ENCODE assay signal across 8 mouse cellular contexts in the genomic region with DNA sequence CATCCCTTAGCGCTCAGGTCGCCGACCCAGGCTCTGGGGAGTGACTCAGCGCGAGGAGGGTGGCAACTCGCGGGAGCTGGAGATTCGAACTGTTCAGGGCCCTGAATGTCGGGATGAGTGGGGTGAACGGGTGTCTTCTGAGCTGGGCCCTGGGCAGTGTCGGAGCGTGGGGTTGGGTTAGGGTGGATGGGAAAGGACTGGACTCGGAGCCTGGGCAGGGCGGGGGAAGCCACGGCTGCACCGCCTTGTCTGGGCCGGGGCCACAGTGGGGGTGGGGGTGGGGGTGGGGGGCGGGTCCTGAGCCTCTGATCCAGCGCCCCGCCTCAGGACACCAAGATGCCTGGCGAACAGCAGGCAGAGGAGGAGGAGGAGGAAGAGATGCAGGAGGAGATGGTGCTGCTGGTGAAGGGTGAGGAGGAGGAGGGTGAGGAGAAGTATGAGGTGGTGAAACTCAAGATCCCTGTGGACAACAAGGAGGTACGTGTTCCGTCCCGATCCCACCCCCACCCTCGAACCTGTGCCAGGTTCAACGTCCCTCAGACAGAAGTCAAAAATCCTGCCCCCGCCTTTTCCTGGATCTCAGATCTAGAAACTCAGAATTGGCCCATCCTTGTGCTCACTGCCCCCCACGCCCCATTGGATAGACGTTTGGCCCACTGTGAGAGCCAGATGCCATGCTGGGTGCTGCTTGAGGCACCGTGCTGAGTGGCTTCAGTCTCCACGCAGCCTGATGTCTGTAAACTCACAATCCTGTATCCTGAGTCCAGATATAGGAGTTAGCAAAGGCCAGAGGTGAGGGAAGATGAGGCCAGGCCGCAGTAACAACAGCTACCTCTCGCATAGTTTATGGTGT. TPM values are rescaled to one million over a fixed set of nuclear protein-coding genes. Genes with fewer than 3 reads are reported as not detected.
DNase-seq lines count a peak whose midpoint lies in the region; ATAC-seq and TF ChIP-seq lines count a peak whose summit lies in the region.

No protein-coding gene starts in this region.

- peaks cover 7 to 19% of the 10 kb centered on the region in 2 experiments; a peak in 3 of 4 replicates for H3K4me1 ChIP-seq in heart, embryonic 14.5 days (ENCODE audit: control insufficient read depth in 2 of 2, insufficient read depth in 2 of 2, low read length in 2 of 2)
- H3K4me1 ChIP-seq in MEL (ENCODE audit: control insufficient read depth in 1 of 2, insufficient read depth in 2 of 2, low read length in 2 of 2): peaks cover 4 to 14% of the 10 kb centered on the region in 2 experiments; a peak in 2 of 4 replicates
- peaks cover 35% of the 10 kb centered on the region for H3K4me1 ChIP-seq in forebrain, embryonic 10.5 days
- H3K4me1 ChIP-seq in limb, embryonic 13.5 days: peaks cover 27% of the 10 kb centered on the region
- peaks cover 19% of the 10 kb centered on the region for H3K4me1 ChIP-seq in neural tube, embryonic 12.5 days

- no peaks in the 10 kb centered on the region for H3K27me3 ChIP-seq in heart, embryonic 14.5 days (ENCODE audit: control insufficient read depth, insufficient read depth, low read length)
- no peaks in the 10 kb centered on the region for H3K27me3 ChIP-seq in MEL (ENCODE audit: control insufficient read depth in 1 of 2, insufficient read depth in 2 of 2, low read length in 2 of 2)
- no peaks in the 10 kb centered on the region for H3K27me3 ChIP-seq in forebrain, embryonic 10.5 days (ENCODE audit: poor library complexity, severe bottlenecking)
- H3K27me3 ChIP-seq in limb, embryonic 13.5 days: no peaks in the 10 kb centered on the region
- H3K27me3 ChIP-seq in neural tube, embryonic 12.5 days (replicated peaks): no peaks in the 10 kb centered on the region

- WGBS in heart, embryonic 14.5 days: 11% methylated on average over 31 of the region's 33 CpGs
- WGBS in forebrain, embryonic 10.5 days: 14% methylated on average over 32 of the region's 33 CpGs
- 10% methylated on average over 30 of the region's 33 CpGs for WGBS in limb, embryonic 13.5 days
- 15% methylated on average over 28 of the region's 33 CpGs for WGBS in neural tube, embryonic 12.5 days

- peak overlapping the region; percentile 86 to 97 for H3K4me3 ChIP-seq in heart, embryonic 14.5 days (ENCODE audit: control insufficient read depth in 1 of 2, insufficient read depth in 1 of 2, low read depth in 1 of 2, low read length in 2 of 2)
- peak overlapping the region; percentile 84 to 88 for H3K4me3 ChIP-seq in MEL (ENCODE audit: control insufficient read depth in 1 of 2, insufficient read depth in 1 of 2, low read depth in 2 of 2, low read length in 2 of 2)
- peak overlapping the region; percentile 80 for H3K4me3 ChIP-seq in forebrain, embryonic 10.5 days
- H3K4me3 ChIP-seq in limb, embryonic 13.5 days: peak overlapping the region; percentile 92
- peak overlapping the region; percentile 62 for H3K4me3 ChIP-seq in neural tube, embryonic 12.5 days

- H3K9ac ChIP-seq in heart, embryonic 14.5 days (ENCODE audit: low read length): peak overlapping the region; percentile 94
- H3K9ac ChIP-seq in MEL (ENCODE audit: control insufficient read depth, low read depth, low read length, poor library complexity, severe bottlenecking): peak overlapping the region; percentile 96
- H3K9ac ChIP-seq in limb, embryonic 13.5 days: peak overlapping the region; percentile 97
- peak overlapping the region; percentile 87 for H3K9ac ChIP-seq in neural tube, embryonic 12.5 days

- no peak for TF ChIP-seq EP300 in MEL (IDR thresholded peaks at IDR 0.05; ENCODE audit: low read depth in 1 of 2, low read length in 2 of 2)

- TF ChIP-seq POLR2A in MEL (IDR thresholded peaks at IDR 0.05; ENCODE audit: control insufficient read depth in 1 of 2, insufficient read depth in 1 of 2, low read depth in 1 of 2, low read length in 2 of 2, poor library complexity in 1 of 2): no peak; a peak in 1 of 4 replicates

- no peak for DNase-seq in heart, adult 18-20 months
- peak; percentile 38 for DNase-seq in MEL (ENCODE audit: low read depth, low spot score)
- DNase-seq in forebrain, embryonic 10.5 days (ENCODE audit: extremely low spot score, low spot score): no peak
- no peak for DNase-seq in thymus, postnatal 14 days

- peaks cover 17% of the 10 kb centered on the region for H3K79me2 ChIP-seq in MEL (ENCODE audit: control insufficient read depth, insufficient read depth, low read length, poor library complexity)

- no peak for TF ChIP-seq RAD21 in MEL (IDR thresholded peaks at IDR 0.05; ENCODE audit: low read depth, low read length)

- peak overlapping the region; percentile 90 for H3K4me2 ChIP-seq in heart, embryonic 14.5 days (ENCODE audit: low read length)
- peak overlapping the region; percentile 79 for H3K4me2 ChIP-seq in limb, embryonic 13.5 days (replicated peaks)
- H3K4me2 ChIP-seq in neural tube, embryonic 12.5 days (replicated peaks): peak overlapping the region; percentile 90

- no peaks in the 10 kb centered on the region; the same call in 1 of the 2 replicates for H3K9me3 ChIP-seq in heart, embryonic 14.5 days (ENCODE audit: control insufficient read depth, low read length)
- H3K9me3 ChIP-seq in MEL (replicated peaks; ENCODE audit: insufficient read depth, low read length): no peaks in the 10 kb centered on the region
- peaks cover 8% of the 10 kb centered on the region; the same call in 1 of the 2 replicates for H3K9me3 ChIP-seq in forebrain, embryonic 10.5 days
- peaks cover 2% of the 10 kb centered on the region; the same call in 1 of the 2 replicates for H3K9me3 ChIP-seq in limb, embryonic 13.5 days
- no peaks in the 10 kb centered on the region for H3K9me3 ChIP-seq in neural tube, embryonic 12.5 days

- peak; percentile 75 for ATAC-seq in heart, embryonic 14.5 days (ENCODE audit: insufficient number of reproducible peaks, insufficient read depth, low FRiP score, low read depth)
- peak; percentile 78 for ATAC-seq in limb, embryonic 13.5 days (ENCODE audit: low FRiP score, low read depth)
- peak; percentile 67 for ATAC-seq in neural tube, embryonic 12.5 days (ENCODE audit: low FRiP score, low read depth)
- ATAC-seq in inflammation-experienced regulatory T-cells, adult 6 months: no peak

- H3K36me3 ChIP-seq in heart, embryonic 14.5 days (ENCODE audit: control insufficient read depth, insufficient read depth, low read length): peaks cover 30% of the 10 kb centered on the region
- H3K36me3 ChIP-seq in MEL (ENCODE audit: control insufficient read depth in 1 of 2, insufficient read depth in 2 of 2, low read length in 2 of 2): peaks cover 7 to 15% of the 10 kb centered on the region in 2 experiments
- H3K36me3 ChIP-seq in forebrain, embryonic 10.5 days (replicated peaks): peaks cover 56% of the 10 kb centered on the region
- peaks cover 38% of the 10 kb centered on the region for H3K36me3 ChIP-seq in limb, embryonic 13.5 days
- peaks cover 19% of the 10 kb centered on the region for H3K36me3 ChIP-seq in neural tube, embryonic 12.5 days

- TF ChIP-seq CTCF in MEL (IDR thresholded peaks at IDR 0.05 in 2 of 3, conservative IDR thresholded peaks at IDR 0.05 in 1 of 3; ENCODE audit: control insufficient read depth in 1 of 3, insufficient read depth in 1 of 3, low read depth in 2 of 3, low read length in 3 of 3, poor library complexity in 1 of 3, severe bottlenecking in 1 of 3): no peak

- peak overlapping the region; percentile 87 to 90 for H3K27ac ChIP-seq in heart, embryonic 14.5 days (replicated peaks in 1 of 2; ENCODE audit: control insufficient read depth in 1 of 2, insufficient read depth in 1 of 2, low read depth in 2 of 2, low read length in 2 of 2)
- peak overlapping the region; percentile 81 for H3K27ac ChIP-seq in MEL (ENCODE audit: control insufficient read depth, low read depth, low read length)
- peak overlapping the region; percentile 94 for H3K27ac ChIP-seq in forebrain, embryonic 10.5 days
- H3K27ac ChIP-seq in limb, embryonic 13.5 days: peak overlapping the region; percentile 93
- H3K27ac ChIP-seq in neural tube, embryonic 12.5 days: 0 out of 2 replicates have a peak overlapping the region, but pooled peaks have one; percentile 55

RNA-seq across cellular contexts. Expression of gene Zfp771, which starts 0.8 kb away (rescaled TPM):
- polyA plus RNA-seq in heart, embryonic 14.5 days (2014; fragmentation: Nextera tagmentation; extraction: Ambion mirVana): 26.8 and 31.4 TPM in 2 replicates
- 10 to 100 TPM; 18.3 to 19.3 TPM for total RNA-seq in heart, adult 18-20 months (2021)
- 33.4 and 37.6 TPM in 2 replicates for total RNA-seq in MEL (2012; rRNA removed)
- polyA plus RNA-seq in MEL (2012; ENCODE audit: insufficient read depth in 1 of 2, insufficient read length in 2 of 2, low read depth in 1 of 2, low replicate concordance in 2 of 2, missing spikeins in 1 of 2): 10 to 100 TPM in 1 of 2 experiments, not detected in 1; 58.3 TPM
- polyA plus RNA-seq in forebrain, embryonic 10.5 days (2016; fragmentation: Nextera tagmentation; extraction: Ambion mirVana): 55.8 and 57.7 TPM in 2 replicates
- 75.1 and 82.7 TPM in 2 replicates for polyA plus RNA-seq in limb, embryonic 13.5 days (2015; fragmentation: Nextera tagmentation; extraction: Ambion mirVana)
- polyA plus RNA-seq in neural tube, embryonic 12.5 days (2016; fragmentation: Nextera tagmentation; extraction: Ambion mirVana): 58.1 and 61.9 TPM in 2 replicates
- polyA plus RNA-seq in inflammation-experienced regulatory T-cells, adult 6 months (2017; shearing (Covaris generic)): 1 to 10 TPM in 1 of 3 experiments, under 1 TPM in 1, not detected in 1; 0.46 to 1.5 TPM

RNA-seq across cellular contexts. Expression of gene Sept1, which starts 12.0 kb away (rescaled TPM):
- polyA plus RNA-seq in heart, embryonic 14.5 days (2014; fragmentation: Nextera tagmentation; extraction: Ambion mirVana): 22.2 and 25.3 TPM in 2 replicates
- 1 to 10 TPM; 3.0 to 7.7 TPM for total RNA-seq in heart, adult 18-20 months (2021)
- 30.6 and 41.3 TPM in 2 replicates for total RNA-seq in MEL (2012; rRNA removed)
- 100 to 1,000 TPM in 1 of 2 experiments, not detected in 1; 116 TPM for polyA plus RNA-seq in MEL (2012; ENCODE audit: insufficient read depth in 1 of 2, insufficient read length in 2 of 2, low read depth in 1 of 2, low replicate concordance in 2 of 2, missing spikeins in 1 of 2)
- 30.3 and 32.3 TPM in 2 replicates for polyA plus RNA-seq in forebrain, embryonic 10.5 days (2016; fragmentation: Nextera tagmentation; extraction: Ambion mirVana)
- 23.5 and 27.9 TPM in 2 replicates for polyA plus RNA-seq in limb, embryonic 13.5 days (2015; fragmentation: Nextera tagmentation; extraction: Ambion mirVana)
- 30.1 and 32.8 TPM in 2 replicates for polyA plus RNA-seq in neural tube, embryonic 12.5 days (2016; fragmentation: Nextera tagmentation; extraction: Ambion mirVana)
- polyA plus RNA-seq in inflammation-experienced regulatory T-cells, adult 6 months (2017; shearing (Covaris generic)): 100 to 1,000 TPM; 783 to 927 (median 807) TPM

RNA-seq across cellular contexts. Expression of gene Zfp553, which starts 12.0 kb away (rescaled TPM):
- polyA plus RNA-seq in heart, embryonic 14.5 days (2014; fragmentation: Nextera tagmentation; extraction: Ambion mirVana): 9.9 and 11.4 TPM in 2 replicates
- total RNA-seq in heart, adult 18-20 months (2021): 1 to 10 TPM; 6.4 to 6.7 TPM
- 13.9 and 14.6 TPM in 2 replicates for total RNA-seq in MEL (2012; rRNA removed)
- 10 to 100 TPM in 1 of 2 experiments, not detected in 1; 19.0 TPM for polyA plus RNA-seq in MEL (2012; ENCODE audit: insufficient read depth in 1 of 2, insufficient read length in 2 of 2, low read depth in 1 of 2, low replicate concordance in 2 of 2, missing spikeins in 1 of 2)
- 74.7 and 78.3 TPM in 2 replicates for polyA plus RNA-seq in forebrain, embryonic 10.5 days (2016; fragmentation: Nextera tagmentation; extraction: Ambion mirVana)
- polyA plus RNA-seq in limb, embryonic 13.5 days (2015; fragmentation: Nextera tagmentation; extraction: Ambion mirVana): 51.8 and 52.1 TPM in 2 replicates
- polyA plus RNA-seq in neural tube, embryonic 12.5 days (2016; fragmentation: Nextera tagmentation; extraction: Ambion mirVana): 67.6 and 68.9 TPM in 2 replicates
- polyA plus RNA-seq in inflammation-experienced regulatory T-cells, adult 6 months (2017; shearing (Covaris generic)): 1 to 10 TPM; 3.3 to 6.8 (median 4.6) TPM

RNA-seq across cellular contexts. Expression of gene Dctpp1, which starts 15.6 kb away (rescaled TPM):
- 168 and 172 TPM in 2 replicates for polyA plus RNA-seq in heart, embryonic 14.5 days (2014; fragmentation: Nextera tagmentation; extraction: Ambion mirVana)
- total RNA-seq in heart, adult 18-20 months (2021): 10 to 100 TPM; 40.3 to 42.0 TPM
- 238 and 253 TPM in 2 replicates for total RNA-seq in MEL (2012; rRNA removed)
- polyA plus RNA-seq in MEL (2012; ENCODE audit: insufficient read depth in 1 of 2, insufficient read length in 2 of 2, low read depth in 1 of 2, low replicate concordance in 2 of 2, missing spikeins in 1 of 2): 100 to 1,000 TPM in 1 of 2 experiments, not detected in 1; 290 TPM
- 379 and 383 TPM in 2 replicates for polyA plus RNA-seq in forebrain, embryonic 10.5 days (2016; fragmentation: Nextera tagmentation; extraction: Ambion mirVana)
- polyA plus RNA-seq in limb, embryonic 13.5 days (2015; fragmentation: Nextera tagmentation; extraction: Ambion mirVana): 172 and 176 TPM in 2 replicates
- polyA plus RNA-seq in neural tube, embryonic 12.5 days (2016; fragmentation: Nextera tagmentation; extraction: Ambion mirVana): 130 and 144 TPM in 2 replicates
- polyA plus RNA-seq in inflammation-experienced regulatory T-cells, adult 6 months (2017; shearing (Covaris generic)): 10 to 100 TPM; 37.2 to 88.3 (median 51.2) TPM

RNA-seq across cellular contexts. Expression of gene Sephs2, which starts 29.0 kb away (rescaled TPM):
- polyA plus RNA-seq in heart, embryonic 14.5 days (2014; fragmentation: Nextera tagmentation; extraction: Ambion mirVana): 69.5 and 74.6 TPM in 2 replicates
- 10 to 100 TPM; 29.5 to 31.7 TPM for total RNA-seq in heart, adult 18-20 months (2021)
- 177 and 182 TPM in 2 replicates for total RNA-seq in MEL (2012; rRNA removed)
- polyA plus RNA-seq in MEL (2012; ENCODE audit: insufficient read depth in 1 of 2, insufficient read length in 2 of 2, low read depth in 1 of 2, low replicate concordance in 2 of 2, missing spikeins in 1 of 2): 100 to 1,000 TPM in 1 of 2 experiments, not detected in 1; 109 TPM
- polyA plus RNA-seq in forebrain, embryonic 10.5 days (2016; fragmentation: Nextera tagmentation; extraction: Ambion mirVana): 84.0 and 88.2 TPM in 2 replicates
- polyA plus RNA-seq in limb, embryonic 13.5 days (2015; fragmentation: Nextera tagmentation; extraction: Ambion mirVana): 69.4 and 72.8 TPM in 2 replicates
- 65.2 and 73.1 TPM in 2 replicates for polyA plus RNA-seq in neural tube, embryonic 12.5 days (2016; fragmentation: Nextera tagmentation; extraction: Ambion mirVana)
- polyA plus RNA-seq in inflammation-experienced regulatory T-cells, adult 6 months (2017; shearing (Covaris generic)): 10 to 100 TPM; 19.4 to 45.4 (median 28.6) TPM

Comparison
In these comparisons a context has a peak if more than half of its experiments do, and no peak if none do; other contexts are left out.
1. RNA of gene Zfp771, which starts 0.8 kb away (polyA plus RNA-seq): 75.1 to 82.7 TPM in limb, embryonic 13.5 days, 58.3 TPM in MEL, 58.1 to 61.9 TPM in neural tube, embryonic 12.5 days, 55.8 to 57.7 TPM in forebrain, embryonic 10.5 days and 26.8 to 31.4 TPM in heart, embryonic 14.5 days; 0.46 to 1.5 TPM in inflammation-experienced regulatory T-cells, adult 6 months; every median in the first group is over 10 times any median in the second.
2. RNA of gene Sept1, which starts 12.0 kb away (polyA plus RNA-seq): 783 to 927 TPM in inflammation-experienced regulatory T-cells, adult 6 months; 116 TPM in MEL, 30.3 to 32.3 TPM in forebrain, embryonic 10.5 days, 30.1 to 32.8 TPM in neural tube, embryonic 12.5 days, 23.5 to 27.9 TPM in limb, embryonic 13.5 days and 22.2 to 25.3 TPM in heart, embryonic 14.5 days; every median in the first group is over 4 times any median in the second.
3. Peak in every context shown above with its lines, with median percentiles within 50 percentile points of each other: H3K27ac ChIP-seq, H3K4me2 ChIP-seq, H3K4me3 ChIP-seq and H3K9ac ChIP-seq.